Mouse (Mus musculus): ENCODE results near the gene Gimap8. TPM values are rescaled to one million over a fixed set of nuclear protein-coding genes. Genes with fewer than 3 reads are reported as not detected.

The Gimap8 gene
- total RNA-seq, 4 experiments from 2014 or later = 4.9 to 8.8 (median 5.8) TPM

DNA sequence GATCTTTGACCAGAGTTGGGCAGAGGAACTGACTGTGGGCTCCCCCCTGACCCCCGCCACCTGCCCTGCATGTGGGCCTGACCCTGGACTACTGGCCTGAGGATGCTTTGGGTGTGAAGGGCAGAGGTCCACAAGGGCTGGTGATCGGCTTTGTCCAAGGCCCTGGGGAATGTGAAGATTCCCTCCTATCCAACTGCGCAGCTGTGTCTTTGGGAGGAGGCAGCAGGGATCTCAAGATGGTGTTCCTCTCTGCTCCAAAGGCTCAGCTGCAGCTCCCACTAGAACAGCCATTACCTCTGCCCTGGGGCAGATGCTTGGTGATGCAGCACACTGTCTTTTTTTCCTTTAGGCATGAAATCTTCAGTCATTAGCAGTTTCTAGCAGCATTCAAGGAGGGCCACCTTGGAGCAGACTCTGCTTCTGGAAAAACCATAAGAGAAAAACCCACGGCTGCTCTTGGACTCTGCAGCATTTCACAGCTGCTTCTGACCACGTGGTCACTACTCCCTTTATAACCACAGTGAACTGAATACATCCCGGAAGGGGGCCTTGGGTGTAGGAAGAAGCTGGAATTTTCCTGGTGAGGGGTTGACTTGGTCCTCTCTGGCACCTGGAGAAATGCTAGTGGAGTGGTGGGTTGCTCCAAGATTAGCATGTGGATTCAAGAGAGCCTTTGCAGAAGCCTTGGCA, 9.1 kb upstream of the Gimap8 start:
- DNase-seq (ENCODE audit: low spot score) = no peak

DNA sequence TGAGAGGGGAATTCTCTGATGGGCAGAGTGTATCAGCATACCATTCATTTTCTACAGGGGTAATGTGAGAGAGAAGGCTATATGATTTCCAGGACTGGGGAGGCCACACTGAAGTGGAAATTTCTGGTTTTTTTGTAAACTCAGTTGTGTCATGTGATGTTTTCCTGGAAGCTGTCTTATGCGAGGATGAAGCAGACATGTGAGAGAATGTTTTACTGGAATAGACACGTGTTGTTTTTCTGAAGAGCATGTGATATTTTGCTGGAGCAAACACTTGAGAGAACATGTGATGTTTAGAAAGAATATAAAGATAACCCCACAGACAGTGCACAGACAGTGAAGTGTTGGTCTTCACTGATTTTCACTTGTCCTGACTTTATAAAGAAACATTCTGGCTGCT, 8.5 kb upstream of the Gimap8 start:
- DNase-seq (ENCODE audit: low spot score) = no peak

DNA sequence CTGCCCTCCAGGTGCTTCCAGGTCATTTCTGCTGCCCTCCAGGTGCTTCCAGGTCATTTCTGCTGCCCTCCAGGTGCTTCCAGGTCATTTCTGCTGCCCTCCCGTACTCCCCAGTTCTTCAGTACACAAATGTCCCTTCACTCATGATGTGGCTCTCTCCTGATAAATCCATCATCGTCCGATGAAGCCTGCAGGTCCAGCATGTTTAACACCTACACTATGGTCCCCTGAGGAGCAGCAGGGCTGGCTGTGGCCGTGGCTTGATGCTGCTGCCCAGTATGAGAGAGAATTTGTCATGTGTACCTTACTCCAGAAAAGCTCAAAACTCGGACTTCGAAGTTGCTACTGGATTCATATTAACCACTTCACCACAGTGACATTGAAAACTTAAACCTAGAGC, 5.6 kb upstream of the Gimap8 start:
- DNase-seq (ENCODE audit: low spot score) = no peak

- DNase-seq (ENCODE audit: low spot score) = peak; percentile 51
These were observed 4.2 kb upstream of the Gimap8 start for GRCm38 (mm10) chr6:48642764-48643292.

- peak; percentile 72 for DNase-seq (ENCODE audit: low spot score)
These were observed 1.2 kb upstream of the Gimap8 start for GRCm38 (mm10) chr6:48645660-48646308.

GRCm38 (mm10) chr6:48646309-48646690, 734 bp upstream of the Gimap8 start:
- DNase-seq (ENCODE audit: low spot score) = no peak

GRCm38 (mm10) chr6:48647611-48648010, 577 bp downstream of the Gimap8 start:
- no peak for DNase-seq (ENCODE audit: low spot score)

DNA sequence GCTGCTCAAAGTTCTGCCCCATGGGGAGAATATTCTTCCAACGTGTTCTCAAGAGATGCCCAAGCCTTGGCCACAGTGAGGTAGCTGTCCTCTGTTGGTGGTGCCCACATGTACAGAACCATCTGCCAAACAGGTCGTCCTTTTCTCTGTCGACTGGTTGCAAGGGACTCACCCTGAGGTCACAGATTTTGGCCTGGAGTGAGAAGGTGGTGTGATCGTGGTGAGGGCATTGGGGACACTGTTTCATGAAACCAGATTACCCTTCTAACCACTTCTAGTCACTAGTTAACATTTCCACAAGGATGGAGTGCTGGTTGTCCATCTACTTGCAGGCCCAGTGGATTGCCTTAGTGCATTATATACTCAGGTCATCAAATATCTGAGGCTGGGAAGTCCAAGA, 1.7 kb downstream of the Gimap8 start:
- DNase-seq (ENCODE audit: low spot score) = no peak

GRCm38 (mm10) chr6:48650041-48650440, 3.0 kb downstream of the Gimap8 start:
- DNase-seq (ENCODE audit: low spot score) = no peak

DNA sequence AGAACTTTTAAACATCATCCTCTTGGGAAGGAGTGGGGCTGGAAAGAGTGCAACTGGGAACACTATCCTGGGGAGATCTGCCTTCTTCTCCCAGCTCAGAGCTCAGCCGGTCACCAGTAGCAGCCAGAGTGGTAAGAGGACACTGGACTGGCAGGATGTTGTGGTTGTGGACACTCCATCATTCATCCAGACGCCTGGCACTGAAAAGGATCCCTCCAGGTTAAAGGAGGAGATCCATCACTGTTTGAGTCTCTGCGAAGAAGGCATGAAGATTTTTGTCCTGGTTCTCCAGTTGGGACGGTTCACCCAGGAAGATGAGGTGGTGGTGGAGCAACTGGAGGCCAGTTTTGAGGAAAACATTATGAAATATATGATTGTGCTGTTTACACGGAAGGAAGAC, 11.7 kb downstream of the Gimap8 start:
- DNase-seq (ENCODE audit: low spot score) = no peak

DNA sequence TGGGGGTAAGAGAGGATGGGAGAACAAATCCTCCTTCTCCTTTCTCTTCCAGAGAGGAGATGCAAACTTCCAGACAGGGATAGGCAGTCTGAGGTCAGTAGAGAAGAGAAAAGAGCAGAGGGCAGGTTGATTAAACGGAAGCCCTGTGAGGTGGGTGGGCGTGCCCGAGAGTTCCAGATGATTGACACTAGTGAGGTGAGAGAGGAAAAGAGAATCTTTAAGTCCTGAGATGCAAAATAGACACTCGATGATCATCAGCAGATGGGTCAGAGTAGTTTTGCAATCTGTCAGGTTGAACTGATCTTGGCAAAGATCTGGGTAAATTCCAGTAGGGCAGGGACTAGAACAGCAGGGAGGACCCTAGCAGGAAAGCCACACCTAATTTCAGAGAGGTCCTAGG, 17.7 kb downstream of the Gimap8 start:
- no peak for DNase-seq (ENCODE audit: low spot score)

DNA sequence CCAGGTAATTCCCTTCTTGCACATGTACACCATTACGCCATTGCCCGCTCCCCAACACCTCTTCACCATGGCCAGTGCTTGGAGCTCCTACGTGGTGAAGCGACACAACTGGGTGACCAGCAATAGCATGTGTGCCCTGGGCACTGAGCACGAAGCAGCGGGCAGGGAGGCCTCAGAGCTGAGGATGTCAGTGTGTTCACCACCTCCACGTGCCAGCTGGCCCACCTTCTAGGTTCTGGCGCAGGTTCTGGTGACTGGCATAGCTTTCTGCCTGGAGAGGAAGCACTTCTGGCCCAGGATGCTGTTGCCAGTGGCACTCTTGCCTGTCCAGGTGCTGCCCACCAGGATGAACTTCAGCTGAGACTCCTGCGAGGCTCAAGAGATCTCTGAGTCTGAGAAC, 18.4 kb downstream of the Gimap8 start:
- DNase-seq (ENCODE audit: low spot score) = no peak

DNA sequence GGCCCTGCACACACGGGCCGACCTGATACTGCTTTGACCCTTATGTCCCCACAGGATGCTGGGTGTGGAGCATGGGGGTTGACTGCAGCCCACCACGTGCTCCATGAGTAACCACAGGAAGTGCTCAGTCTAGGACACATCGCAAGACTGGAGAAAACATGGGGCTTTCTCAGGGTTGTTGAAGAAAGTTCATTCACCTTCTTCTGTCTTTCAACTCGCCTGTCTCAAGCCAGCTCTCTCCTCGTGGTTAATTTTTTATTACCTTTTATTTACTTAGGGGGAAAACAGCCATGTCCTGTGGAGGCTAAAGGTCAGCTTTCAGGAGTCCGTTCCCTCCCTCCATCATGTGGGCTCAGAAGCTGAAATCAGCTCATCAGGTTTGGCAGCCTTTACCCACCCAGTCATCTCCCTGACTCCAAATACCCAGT, 19.1 kb downstream of the Gimap8 start:
- DNase-seq (ENCODE audit: low spot score) = no peak

GRCm38 (mm10) chr6:48668022-48668421, 21.0 kb downstream of the Gimap8 start:
- DNase-seq (ENCODE audit: low spot score) = no peak

GRCm38 (mm10) chr6:48669446-48669969, 22.5 kb downstream of the Gimap8 start:
- DNase-seq (ENCODE audit: low spot score) = no peak

DNA sequence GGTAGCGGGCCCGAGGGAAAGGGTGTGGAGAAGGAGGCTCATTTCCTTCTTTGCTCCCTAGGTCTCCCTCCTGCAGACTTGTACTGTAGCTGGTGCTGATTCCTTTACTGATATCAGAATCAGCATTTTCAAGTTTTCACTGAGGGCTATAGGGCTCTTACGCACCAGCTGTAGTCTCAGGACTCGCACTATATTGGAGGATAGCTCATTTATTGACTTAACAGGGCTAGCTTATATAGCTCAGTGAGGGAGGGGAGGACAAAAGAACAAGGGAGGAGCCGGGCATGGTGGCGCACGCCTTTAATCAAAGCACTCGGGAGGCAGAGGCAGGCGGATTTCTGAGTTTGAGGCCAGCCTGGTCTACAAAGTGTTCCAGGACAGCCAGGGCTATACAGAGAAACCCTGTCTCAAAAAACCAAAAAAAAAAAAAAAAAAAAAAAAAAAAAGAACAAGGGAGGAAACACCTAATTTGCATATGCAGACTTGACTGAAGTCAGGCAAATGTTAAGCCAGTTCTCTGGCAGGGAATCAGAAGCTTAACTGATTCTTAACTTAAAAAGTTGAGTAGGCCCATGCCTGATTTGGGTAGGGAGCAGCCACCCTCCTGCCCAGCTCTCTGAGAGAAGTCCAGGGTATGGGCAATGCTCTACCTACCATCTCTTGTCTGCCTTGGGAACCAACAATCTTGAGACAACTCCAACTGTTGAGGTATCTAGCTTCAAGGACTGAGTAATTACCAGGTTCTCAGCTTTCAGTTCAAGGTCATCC, 27.4 kb downstream of the Gimap8 start:
- no peak for DNase-seq (ENCODE audit: low spot score)

- DNase-seq (ENCODE audit: low spot score) = no peak
These were observed 28.4 kb downstream of the Gimap8 start for GRCm38 (mm10) chr6:48675400-48675930.

- DNase-seq (ENCODE audit: low spot score) = peak; percentile 38
These were observed 29.2 kb downstream of the Gimap8 start, which contains the start of gene Gimap9 for GRCm38 (mm10) chr6:48675931-48676859. Gene Gimap9, plus strand, starts transcription at chr6:48676129.

- DNase-seq (ENCODE audit: low spot score) = no peak
These were observed 29.9 kb downstream of the Gimap8 start for GRCm38 (mm10) chr6:48676860-48677415.

Measured in heart, adult 8-10 months (tissue).